Mouse (Mus musculus) heart, postnatal 10 days (tissue): Measurements from ENCODE around the gene Asphd2. TPM values are rescaled to one million over a fixed set of nuclear protein-coding genes. Genes with fewer than 3 reads are reported as not detected.

Experiments used
- DNase-seq, 2 experiments: peaks; one replicate each; pipeline ENCODE4 v3.0.0; 2021
- intact Hi-C: fragments of 180-260 bp; cut with DNase I; formaldehyde crosslinking; loops from one replicate; pipeline ENCODE4 v1.15.1; 2025
- total RNA-seq, 2 experiments: library from RNA; stranded (reverse); gene quantifications; 2 replicates each; pipeline ENCODE4 v1.2.3; 2021

Asphd2 gene
- total RNA-seq, 2 experiments from 2014 or later: 0.57 to 1.1 TPM

DNA sequence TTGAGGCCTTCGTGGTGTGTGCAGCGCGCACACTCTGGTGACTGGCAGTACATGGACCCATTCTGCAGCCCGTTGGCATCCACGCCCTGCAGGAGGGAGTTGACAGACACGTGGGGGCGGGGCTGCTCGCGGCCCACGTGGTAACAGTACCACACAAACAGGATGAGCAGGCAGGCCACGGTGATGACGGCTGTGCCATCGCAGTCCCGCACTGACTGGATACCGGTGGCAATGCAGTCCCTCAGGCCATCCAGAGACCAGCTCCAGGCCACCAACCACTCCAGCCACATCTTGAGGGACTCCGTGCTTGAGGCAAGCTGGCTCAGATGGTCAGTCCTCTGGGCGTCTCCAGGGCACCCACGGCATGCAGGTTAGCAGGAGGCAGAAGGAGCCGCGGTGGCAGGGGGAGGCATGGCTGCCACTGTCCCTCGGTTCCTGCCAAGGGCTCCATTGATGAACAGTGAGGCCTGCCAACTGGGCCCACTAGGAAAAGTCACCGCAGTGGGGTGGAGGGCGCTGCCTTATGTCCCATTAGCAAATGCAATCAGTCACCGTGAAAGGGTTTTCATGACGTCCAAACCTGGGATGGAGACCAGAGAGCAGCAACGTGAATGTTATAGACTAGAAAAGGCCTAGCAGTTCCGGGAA lies 2.9 kb downstream of the Asphd2 start:
- intact Hi-C loops: no loop called here

DNA sequence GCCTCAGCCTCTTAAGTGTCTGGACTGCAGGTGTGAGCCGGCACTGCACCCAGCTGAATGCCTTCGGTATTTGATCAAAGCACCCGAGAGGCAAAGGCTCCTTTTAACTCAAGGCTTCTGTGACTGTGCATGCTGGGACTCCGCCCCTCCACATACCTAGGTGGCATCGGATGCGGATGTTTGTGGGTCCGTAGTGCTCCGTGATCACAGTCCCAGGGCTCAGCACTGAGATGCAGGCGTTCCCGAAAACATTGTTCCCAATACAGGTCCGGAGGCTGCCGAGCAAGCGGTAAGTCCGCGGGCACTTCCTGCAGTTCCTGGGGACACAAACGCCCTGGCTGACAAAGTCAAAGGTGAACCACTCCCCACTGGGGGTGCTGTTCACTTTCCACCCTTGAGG lies 3.7 kb downstream of the Asphd2 start:
- no peak for DNase-seq
- intact Hi-C loops: no loop called here

More for the DNA sequence above, 2.9 kb downstream of the Asphd2 start:
- no peak for DNase-seq

DNA sequence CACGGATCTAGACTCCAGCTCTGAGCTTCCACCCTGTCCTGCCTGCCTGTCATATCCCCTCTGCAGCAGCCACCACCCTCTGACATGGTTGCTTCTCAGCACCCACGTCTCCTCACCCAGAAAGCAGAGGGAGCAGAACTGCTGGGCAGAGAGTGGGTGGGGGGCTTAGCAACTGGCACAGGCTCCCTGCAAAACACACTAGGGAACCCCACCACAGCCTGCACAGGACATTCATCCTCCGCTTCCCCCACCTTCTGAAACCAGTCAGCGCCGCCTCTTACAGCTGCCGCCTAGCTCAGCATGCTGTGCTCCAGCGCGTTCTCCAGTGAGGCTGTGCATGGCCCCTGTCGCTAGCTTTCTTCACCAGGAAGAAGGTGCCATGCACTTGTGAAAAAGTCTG lies 5.3 kb downstream of the Asphd2 start:
- no peak for DNase-seq
- intact Hi-C loops: no loop called here

DNA sequence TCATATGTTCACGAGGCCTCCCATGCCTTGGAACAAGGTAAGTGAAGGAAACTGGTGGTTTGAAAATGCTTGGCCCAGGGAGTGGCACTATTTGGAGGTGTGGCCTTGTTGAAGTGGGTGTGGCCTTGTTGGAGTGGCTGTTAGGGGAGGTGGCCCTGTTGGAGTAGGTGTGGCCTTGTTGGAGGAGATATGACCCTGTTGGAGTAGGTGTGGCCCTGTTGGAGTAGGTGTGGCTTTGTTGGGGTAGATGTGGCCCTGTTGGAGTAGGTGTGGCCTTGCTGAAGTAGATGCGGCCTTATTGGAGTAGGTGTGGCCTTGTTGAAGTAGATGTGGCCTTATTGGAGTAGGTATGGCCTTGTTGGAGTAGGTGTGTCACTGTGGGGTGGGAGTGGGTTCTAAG lies 8.7 kb downstream of the Asphd2 start:
- no peak for DNase-seq
- intact Hi-C loops: no loop called here

DNA sequence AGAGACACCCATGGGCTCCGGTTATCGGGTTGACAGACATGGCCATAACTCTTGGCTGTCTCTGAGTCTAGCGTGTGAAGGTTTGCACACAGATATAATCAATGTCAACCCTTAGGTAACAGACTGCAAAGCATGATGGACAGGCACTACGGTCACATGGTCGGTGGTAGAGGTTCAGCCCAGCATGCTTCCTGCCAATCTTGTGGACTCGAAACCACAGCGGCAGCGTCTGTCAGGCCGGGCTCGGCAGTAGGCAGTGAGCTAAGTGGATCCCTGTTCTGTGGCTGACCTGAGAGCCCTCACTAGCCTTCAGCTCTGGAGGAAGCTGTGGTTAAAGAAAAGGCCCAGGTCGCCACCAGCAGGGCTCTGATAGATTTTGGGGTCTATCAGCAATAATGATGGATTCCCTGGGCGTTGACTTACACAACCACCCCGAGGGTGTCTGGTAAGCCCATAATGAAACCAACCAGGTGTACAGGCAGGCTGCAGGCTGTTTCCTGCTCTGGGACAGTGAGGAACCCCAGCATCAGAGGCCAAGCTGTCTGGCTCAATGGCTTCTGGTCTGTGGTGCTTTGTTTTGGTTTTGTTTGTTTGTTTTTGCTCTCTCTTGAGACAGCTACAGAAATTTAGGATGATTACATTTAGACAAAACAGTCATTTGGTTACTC lies 9.7 kb downstream of the Asphd2 start:
- DNase-seq: no peak
- intact Hi-C loops: no loop called here

DNA sequence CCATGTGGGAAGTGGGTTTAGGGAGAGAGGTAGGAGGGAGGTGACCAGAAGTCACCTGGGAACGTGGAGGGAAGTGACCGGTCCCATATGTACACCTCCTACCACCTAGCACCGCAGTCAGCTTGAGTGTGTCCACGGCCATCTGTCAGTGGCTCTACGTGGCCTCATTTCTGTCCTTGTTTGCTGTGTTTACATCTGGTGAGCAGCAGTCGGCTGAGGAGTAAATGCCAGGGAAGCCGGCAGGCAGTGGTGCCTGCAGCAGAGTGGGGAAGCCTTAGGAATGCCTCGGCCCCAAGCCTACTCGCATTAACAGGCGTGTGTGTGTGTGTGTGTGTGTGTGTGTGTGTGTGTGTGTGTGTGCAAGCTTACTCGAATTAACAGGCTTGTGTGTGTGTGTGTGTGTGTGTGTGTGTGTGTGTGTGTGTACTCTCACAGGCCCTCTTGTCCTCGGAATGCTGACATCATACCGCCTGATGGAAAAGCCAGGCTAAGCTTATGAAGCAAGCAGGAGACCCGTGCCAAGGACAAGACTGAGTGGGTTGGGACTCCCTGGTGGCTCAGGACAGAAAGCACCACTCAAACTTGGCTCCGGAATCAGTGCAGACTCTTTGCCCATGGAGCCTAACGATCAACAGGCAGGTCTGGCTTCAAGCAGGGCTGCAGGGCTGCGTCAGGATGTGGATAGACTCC lies 11.9 kb downstream of the Asphd2 start:
- intact Hi-C loops: no loop called here
- peak; percentile 45 to 56 for DNase-seq

DNA sequence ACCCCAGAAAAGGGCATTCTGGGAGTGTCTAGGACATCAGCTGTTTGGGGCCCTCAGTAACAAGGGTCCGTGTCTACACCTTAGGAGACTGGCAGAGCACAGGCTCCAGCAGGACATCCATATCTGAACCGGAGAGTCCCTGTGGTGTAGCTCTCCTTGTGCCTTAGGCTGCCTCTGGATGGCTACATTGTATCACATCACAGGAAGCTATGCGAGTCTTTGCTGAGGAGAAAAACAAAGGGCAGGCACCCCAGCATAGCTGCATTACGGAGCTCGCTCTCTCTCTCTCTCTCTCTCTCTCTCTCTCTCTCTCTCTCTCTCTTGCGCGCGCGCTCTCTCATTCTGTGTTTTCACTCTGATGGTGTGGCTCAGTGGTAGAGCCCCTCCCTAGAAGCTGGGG lies 12.6 kb downstream of the Asphd2 start:
- intact Hi-C loops: no loop called here
- no peak for DNase-seq

DNA sequence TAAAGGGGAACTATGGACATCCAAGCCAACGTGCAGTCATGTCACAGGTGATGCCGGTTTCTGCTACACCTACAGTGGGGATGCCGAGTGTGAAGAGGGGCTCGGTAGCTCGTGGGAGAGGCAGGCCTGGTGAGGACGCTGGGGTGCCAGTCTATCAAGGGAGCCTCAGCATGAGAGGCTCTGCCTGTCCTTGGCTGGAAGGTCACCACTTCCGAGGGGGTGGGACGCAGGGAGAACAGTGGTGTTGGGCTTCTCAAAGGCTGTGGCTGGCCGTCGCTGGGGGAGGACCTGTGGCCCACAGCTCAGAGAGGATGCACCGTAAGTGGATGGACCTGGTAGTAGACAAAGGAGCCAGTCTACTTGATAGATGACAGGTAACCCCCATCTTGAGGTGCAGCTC lies 13.5 kb downstream of the Asphd2 start:
- intact Hi-C loops: no loop called here
- DNase-seq: no peak

DNA sequence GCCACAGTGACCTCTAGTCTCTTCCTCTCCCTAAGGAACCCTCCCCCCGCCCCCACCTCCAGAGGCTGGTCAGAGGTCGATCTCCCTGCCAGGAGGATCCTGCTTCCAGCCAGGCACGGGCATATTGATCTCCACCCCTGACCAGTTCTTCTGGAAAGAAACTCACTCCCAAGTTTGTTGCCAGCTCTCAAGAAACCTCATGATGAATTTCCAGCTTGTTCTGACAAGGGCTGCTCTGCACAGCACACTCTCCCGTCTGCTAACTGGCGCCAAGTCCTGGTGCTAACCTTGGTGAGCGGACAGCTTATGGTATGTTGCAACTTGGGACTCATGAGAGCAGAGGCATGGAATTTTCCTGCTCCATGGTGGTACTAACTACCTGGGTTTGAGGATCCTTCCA lies 15.9 kb downstream of the Asphd2 start:
- intact Hi-C loops: no loop called here
- DNase-seq: no peak

DNA sequence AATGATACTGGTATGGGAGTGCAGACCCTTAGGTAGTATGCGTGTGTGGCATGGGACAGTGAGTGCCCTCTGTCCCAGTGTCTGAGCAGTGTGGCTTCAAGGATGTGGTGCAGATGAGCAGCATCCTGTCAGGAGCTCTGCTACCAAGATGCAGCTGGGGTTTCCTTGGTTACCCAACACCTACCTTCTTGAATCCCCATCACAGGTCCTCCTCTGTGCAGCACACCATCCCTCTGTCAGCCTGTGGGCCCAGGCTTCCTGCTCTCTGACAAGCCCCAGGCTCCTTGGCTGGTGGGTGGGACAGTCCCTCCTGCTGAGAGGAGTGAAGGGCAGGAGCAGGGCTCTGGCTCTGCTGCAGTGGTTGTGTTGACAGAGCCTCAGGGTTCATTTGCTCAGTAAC lies 17.3 kb downstream of the Asphd2 start:
- intact Hi-C loops: no loop called here
- DNase-seq: no peak

DNA sequence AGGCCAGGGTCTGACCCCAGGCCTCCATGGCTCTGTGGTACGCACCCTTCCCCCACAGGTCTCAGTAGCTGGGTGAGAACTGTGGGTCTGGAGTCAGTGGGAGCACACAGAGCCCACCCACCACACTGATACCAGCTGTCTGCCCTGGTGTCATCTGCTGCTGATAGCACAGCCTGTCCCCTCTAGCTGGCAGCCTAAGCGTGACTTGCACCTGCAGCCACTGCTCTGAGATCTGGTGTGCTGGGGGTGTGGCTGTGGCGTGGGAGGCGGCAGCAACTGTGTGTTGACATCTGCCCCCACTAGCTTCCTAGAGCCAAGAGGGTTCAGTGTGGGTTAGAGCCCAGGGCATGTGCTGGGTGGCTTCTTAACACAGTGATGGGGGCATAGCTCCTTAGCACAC lies 18.6 kb downstream of the Asphd2 start:
- DNase-seq: no peak
- intact Hi-C loops: no loop called here

DNA sequence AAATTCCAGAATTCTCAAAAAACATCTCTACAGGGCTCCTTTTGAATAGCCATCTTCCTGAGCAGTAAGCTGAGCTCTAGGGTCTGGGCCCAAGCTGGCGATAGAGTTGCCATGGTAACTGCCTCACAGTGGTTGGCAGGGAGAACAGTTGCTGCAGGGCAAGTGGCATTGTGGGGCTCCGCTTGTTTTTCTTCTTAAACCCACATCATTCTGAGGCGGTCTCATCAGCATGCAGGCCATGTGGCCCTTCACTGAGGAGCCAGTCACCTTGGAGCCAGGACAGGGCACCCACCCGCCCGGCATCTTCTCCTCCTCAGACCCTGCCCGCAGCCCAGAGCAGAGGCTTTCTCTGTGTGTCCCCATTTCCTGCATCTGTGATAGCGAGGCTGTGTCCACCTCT lies 22.7 kb downstream of the Asphd2 start:
- no peak for DNase-seq
- intact Hi-C loops: no loop called here

DNA sequence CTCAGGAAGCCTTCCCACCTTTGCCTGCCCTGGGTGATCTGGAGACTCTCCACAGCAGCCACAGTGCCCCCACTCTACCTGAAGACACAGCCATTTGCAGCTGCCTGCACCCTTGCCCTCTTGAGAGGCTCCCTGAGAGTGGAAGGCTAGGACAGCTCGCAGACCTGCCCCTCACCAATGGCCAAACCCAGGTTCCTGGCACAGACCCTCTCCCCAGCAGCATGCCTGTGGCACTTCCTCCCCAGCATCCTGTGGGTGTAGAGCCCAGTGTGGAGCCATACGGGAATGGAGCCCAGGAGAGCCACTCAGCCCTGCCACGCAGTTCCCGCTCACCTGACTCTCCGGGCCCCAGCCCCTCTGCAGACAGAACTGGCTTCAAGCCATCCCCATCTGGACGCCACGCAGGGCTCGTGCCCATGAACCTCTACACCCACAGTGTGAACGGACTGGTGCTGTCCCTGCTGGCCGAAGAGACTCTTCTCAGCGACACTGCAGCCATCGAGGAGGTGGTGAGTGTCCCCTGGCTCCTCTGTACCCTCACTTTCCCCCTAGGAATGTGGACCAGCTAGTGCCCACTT lies 24.3 kb downstream of the Asphd2 start:
- DNase-seq: no peak
- intact Hi-C loops: no loop called here

DNA sequence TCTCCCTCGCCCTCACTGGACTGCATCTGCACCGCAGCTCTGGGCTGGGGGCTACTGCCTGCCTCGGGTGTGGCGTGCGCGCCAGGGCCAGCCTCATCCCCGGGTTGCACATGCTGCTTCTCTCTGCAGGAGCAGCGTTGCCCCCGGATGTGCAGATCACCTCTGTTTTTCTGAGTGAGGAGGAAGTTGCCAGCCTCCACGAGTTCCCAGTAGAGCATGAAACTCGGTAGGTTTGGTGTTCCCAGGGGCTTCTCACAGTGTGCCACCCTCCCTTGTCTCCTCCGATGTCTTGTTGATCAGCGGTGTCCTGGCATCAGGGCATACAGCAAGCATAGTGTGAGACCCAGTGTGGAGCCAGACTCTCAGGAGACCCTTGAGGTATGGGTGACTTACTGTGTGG lies 25.3 kb downstream of the Asphd2 start:
- intact Hi-C loops: no loop called here
- DNase-seq: no peak

DNA sequence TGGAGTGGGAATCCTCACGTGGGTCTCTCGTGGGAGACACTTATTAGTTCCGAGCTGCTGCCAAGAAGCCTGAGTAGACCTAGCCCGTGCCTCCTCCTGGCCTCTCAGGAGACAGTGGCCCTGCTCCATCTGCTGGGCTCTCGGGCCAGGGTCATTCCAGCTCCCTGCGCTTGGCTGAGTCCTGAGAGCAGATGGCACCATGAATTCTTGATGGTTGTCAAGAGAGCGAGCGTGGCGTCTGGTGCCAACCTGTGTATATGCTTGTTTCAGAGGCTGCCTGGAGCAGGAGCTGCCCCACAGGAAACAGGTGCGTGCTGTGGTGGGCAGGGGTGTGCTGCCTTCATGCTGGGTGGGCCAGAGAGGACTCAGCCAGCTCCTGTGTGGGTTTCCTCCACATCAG lies 26.0 kb downstream of the Asphd2 start:
- intact Hi-C loops: no loop called here
- DNase-seq: no peak

DNA sequence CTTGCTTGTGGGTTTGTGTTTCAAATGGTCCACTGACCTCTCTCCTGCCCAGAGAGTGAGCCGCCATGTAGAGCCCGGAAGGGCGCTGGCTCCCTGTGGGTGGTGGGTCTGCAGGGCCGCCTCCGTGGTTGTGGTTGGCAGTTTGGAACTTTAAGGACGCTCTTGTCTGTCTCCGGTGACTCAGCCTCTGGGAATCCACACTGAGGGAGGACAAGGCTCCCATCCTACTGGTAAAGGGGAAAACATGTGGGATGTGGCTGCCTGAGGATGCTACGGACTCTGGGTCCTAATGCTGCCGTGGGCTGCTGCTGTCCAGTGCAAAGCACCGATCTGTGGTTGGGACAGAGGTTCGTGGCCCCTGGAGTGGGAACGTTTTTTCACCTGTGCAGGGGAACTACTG lies 26.7 kb downstream of the Asphd2 start:
- no peak for DNase-seq
- intact Hi-C loops: no loop called here

DNA sequence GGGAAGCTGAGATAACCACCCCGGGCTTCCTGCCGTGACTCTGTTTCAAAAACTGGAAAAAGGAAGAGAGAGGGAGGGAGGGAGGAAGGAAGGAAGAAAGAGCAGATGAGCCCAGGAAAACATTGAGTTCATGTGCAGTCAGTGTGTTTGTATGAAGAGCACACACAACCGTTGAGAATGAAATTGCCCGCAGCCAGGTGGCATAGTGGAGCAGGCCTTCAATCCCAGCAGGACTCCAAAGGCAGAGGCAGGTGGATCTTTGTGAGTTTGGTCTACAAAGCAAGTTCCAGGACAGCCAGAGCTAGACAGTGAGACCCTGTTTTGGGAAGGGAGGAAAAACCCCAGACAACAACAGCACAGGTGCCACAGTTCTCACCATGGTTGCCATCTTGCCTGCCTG lies 27.3 kb downstream of the Asphd2 start:
- intact Hi-C loops: no loop called here
- no peak for DNase-seq

DNA sequence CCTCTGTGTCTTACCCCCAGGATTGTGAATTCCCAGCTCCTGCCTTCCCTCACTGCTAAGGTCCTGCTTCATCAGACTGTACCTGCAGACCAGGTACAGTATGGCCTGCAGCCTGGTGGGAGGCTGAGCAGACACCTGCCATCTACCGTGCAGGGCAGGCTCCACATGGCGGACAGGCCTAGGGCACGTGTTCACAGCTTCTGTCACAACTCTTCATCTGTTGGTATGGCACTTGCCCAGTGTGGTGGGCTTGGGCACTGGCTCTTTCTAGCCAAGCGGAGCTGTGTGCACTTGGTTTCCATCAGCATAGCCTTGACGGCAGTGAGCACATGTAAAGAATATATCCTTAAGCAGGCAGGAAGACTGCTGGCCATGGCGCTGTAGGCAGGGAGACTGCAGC lies 27.8 kb downstream of the Asphd2 start:
- no peak for DNase-seq
- intact Hi-C loops: no loop called here

DNA sequence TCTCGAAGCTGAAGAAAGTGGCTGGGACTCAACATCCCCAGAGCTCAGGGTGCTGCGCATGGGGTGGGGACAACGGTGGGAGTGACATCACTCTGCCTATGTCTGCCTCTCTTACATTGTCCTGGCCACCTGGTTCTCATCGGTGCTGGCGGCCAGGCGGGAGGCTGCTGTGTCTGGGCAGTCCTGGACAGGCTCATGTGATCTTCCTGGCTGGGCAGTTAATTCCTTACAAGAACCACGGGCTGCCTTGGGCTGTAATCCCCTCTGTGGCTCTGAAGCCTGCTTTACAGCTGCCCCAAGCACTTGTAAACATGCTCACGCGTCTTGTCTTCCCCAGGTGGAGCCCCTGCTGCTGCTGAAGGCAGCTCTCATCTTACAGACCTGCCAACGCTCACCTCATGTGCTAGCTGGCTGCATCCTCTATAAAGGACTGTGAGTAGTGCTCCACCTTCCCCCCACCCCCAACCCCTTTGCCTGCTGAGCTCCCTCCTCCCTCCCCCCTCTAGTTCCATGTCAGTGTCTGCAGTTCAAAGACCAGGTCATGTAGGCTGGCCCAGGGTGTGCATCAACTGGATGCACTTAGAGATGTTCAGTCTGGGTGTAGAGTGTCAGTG lies 30.4 kb downstream of the Asphd2 start:
- intact Hi-C loops: no loop called here
- DNase-seq: no peak

DNA sequence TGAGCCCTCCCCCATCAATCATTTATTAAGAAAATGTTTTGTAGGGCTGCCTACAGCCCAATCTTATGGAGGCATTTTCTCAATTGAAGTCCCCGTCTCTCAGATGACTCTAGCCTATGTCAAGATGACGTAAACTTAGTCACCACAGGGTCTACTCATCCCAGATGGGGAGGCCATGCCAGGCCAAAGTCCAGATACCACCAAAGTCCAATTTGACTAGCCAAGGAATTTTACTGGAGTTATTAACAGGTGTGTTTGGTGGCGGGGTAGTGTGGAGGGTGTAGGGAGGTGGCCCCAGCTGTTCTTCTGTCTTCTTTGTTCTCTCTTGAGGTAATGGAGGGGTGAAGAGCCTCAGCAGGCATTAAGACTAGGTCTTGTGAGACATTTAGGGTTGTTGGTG lies 34.6 kb downstream of the Asphd2 start:
- DNase-seq: no peak
- intact Hi-C loops: no loop called here

DNA sequence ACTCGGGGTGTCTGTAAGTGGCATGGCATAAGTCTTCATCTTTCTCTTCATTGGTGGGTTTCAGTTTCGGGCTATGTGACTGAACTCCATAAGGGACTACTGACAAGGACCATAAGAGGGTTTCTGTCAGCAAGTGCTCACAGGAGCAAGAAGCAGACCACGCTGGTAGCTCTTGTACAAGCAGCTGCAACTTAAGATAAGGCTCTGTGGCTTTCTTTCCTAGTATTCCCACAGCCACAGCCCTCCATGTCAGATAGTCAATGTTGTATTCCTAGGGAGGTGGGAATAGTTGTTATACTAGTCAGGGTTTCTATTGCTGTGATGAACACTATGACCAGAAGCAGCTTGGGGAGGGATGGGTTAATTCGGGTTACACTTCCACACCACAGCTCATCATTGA lies 35.1 kb downstream of the Asphd2 start:
- no peak for DNase-seq
- intact Hi-C loops: no loop called here

DNA sequence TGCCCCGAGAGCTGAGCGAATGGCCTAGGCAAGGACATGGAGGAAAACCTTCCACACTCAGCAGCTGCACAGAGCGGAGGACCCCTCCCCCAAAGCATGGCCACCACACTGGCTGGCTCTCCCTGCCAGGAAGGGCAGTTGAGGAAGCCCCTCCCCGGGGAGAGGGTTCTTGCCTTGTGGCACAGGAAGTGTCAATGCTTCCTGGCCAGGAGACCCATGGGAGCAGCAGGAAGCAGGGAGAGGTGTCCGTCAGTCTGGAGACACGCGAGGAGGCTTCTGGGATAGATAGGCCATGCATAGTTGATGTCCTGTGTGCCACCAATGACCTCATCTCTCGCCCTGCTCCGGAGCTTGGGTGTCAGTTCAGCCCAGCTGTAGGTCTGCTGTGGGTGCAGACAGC lies 38.3 kb downstream of the Asphd2 start:
- peak; percentile 23 to 26 for DNase-seq
- intact Hi-C loops: no loop called here
